Mouse (Mus musculus): ENCODE results near the gene Nme9. TPM values are rescaled to one million over a fixed set of nuclear protein-coding genes. Genes with fewer than 3 reads are reported as not detected.

Gene Nme9
- polyA plus RNA-seq, 1 experiment from 2014 or later: not detected

- 73% methylated on average over 9 of the region's 9 CpGs for WGBS
- Histone ChIP-seq H3K27ac (ENCODE audit: low read depth, low read length) (no peak overlapping the region), H3K27me3 (ENCODE audit: control insufficient read depth, insufficient read depth, low read length) (no peaks in the 10 kb centered on the region), H3K9ac (replicated peaks; ENCODE audit: low read depth, low read length) (no peak overlapping the region), H3K9me3 (ENCODE audit: control insufficient read depth, low read length) (no peaks in the 10 kb centered on the region), H3K4me3 (ENCODE audit: low read depth, low read length) (no peak overlapping the region), H3K36me3 (ENCODE audit: control insufficient read depth, insufficient read depth, low read length) (no peaks in the 10 kb centered on the region), H3K4me1 (ENCODE audit: control insufficient read depth, insufficient read depth, low read length) (no peaks in the 10 kb centered on the region), H3K4me2 (ENCODE audit: low read depth, low read length) (no peak overlapping the region)
- ATAC-seq (ENCODE audit: low read depth): no peak
Observed at GRCm38 (mm10) chr9:99423692-99424573, 27.3 kb upstream of the Nme9 start.

GRCm38 (mm10) chr9:99424574-99424863, 26.8 kb upstream of the Nme9 start:
- Histone ChIP-seq H3K27me3 (ENCODE audit: control insufficient read depth, insufficient read depth, low read length) (no peaks in the 10 kb centered on the region), H3K4me3 (ENCODE audit: low read depth, low read length) (no peak overlapping the region), H3K9ac (replicated peaks; ENCODE audit: low read depth, low read length) (no peak overlapping the region), H3K27ac (ENCODE audit: low read depth, low read length) (no peak overlapping the region), H3K36me3 (ENCODE audit: control insufficient read depth, insufficient read depth, low read length) (no peaks in the 10 kb centered on the region), H3K4me1 (ENCODE audit: control insufficient read depth, insufficient read depth, low read length) (no peaks in the 10 kb centered on the region), H3K4me2 (ENCODE audit: low read depth, low read length) (no peak overlapping the region), H3K9me3 (ENCODE audit: control insufficient read depth, low read length) (no peaks in the 10 kb centered on the region)
- 0 out of 2 replicates have a peak, but pooled peaks have one; percentile 26 for ATAC-seq (ENCODE audit: low read depth)
- WGBS: 77% methylated on average over 4 of the region's 4 CpGs

DNA sequence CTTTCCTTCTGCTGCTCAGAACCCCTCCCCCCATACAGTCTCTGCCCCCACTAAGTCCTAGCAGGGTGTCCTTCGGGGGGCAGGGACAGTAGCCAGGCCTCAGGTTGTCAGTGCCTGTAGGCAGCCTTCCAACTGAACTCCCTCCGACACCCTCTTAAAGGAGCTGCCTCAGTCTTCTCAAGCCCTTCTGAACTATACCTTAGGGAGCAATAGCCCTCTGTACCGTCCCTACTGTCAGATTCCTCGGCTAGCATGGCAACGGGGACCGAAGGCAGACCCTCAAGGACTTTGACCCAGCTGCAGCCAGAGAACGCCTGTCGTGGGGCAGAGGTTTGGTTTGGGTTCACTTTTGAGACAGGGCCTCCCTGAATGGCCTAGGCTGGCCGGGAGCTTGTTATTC, 26.0 kb upstream of the Nme9 start:
- Histone ChIP-seq H3K9ac (replicated peaks; ENCODE audit: low read depth, low read length) (no peak overlapping the region), H3K4me3 (ENCODE audit: low read depth, low read length) (no peak overlapping the region), H3K9me3 (ENCODE audit: control insufficient read depth, low read length) (no peaks in the 10 kb centered on the region), H3K4me2 (ENCODE audit: low read depth, low read length) (no peak overlapping the region), H3K4me1 (ENCODE audit: control insufficient read depth, insufficient read depth, low read length) (no peaks in the 10 kb centered on the region), H3K36me3 (ENCODE audit: control insufficient read depth, insufficient read depth, low read length) (no peaks in the 10 kb centered on the region), H3K27ac (ENCODE audit: low read depth, low read length) (no peak overlapping the region), H3K27me3 (ENCODE audit: control insufficient read depth, insufficient read depth, low read length) (no peaks in the 10 kb centered on the region)
- WGBS: 53% methylated on average over 9 of the region's 9 CpGs
- ATAC-seq (ENCODE audit: low read depth): no peak

GRCm38 (mm10) chr9:99428601-99429331, 22.5 kb upstream of the Nme9 start:
- H3K9me3 ChIP-seq (ENCODE audit: control insufficient read depth, low read length): no peaks in the 10 kb centered on the region
- peaks cover 8% of the 10 kb centered on the region; the same call in 1 of the 2 replicates for H3K4me1 ChIP-seq (ENCODE audit: control insufficient read depth, insufficient read depth, low read length)
- H3K27ac ChIP-seq (ENCODE audit: low read depth, low read length): no peak overlapping the region
- 80% methylated on average over 11 of the region's 11 CpGs for WGBS
- no peaks in the 10 kb centered on the region for H3K36me3 ChIP-seq (ENCODE audit: control insufficient read depth, insufficient read depth, low read length)
- H3K4me3 ChIP-seq (ENCODE audit: low read depth, low read length): no peak overlapping the region
- H3K9ac ChIP-seq (replicated peaks; ENCODE audit: low read depth, low read length): no peak overlapping the region
- H3K4me2 ChIP-seq (ENCODE audit: low read depth, low read length): no peak overlapping the region
- no peak for ATAC-seq (ENCODE audit: low read depth)
- no peaks in the 10 kb centered on the region for H3K27me3 ChIP-seq (ENCODE audit: control insufficient read depth, insufficient read depth, low read length)

GRCm38 (mm10) chr9:99429845-99430244, 21.4 kb upstream of the Nme9 start:
- H3K4me3 ChIP-seq (ENCODE audit: low read depth, low read length): no peak overlapping the region
- no peaks in the 10 kb centered on the region for H3K36me3 ChIP-seq (ENCODE audit: control insufficient read depth, insufficient read depth, low read length)
- WGBS: 84% methylated on average over 3 of the region's 3 CpGs
- no peak overlapping the region for H3K27ac ChIP-seq (ENCODE audit: low read depth, low read length)
- H3K9me3 ChIP-seq (ENCODE audit: control insufficient read depth, low read length): no peaks in the 10 kb centered on the region
- peaks cover 17% of the 10 kb centered on the region for H3K4me1 ChIP-seq (ENCODE audit: control insufficient read depth, insufficient read depth, low read length)
- H3K9ac ChIP-seq (replicated peaks; ENCODE audit: low read depth, low read length): no peak overlapping the region
- ATAC-seq (ENCODE audit: low read depth): no peak
- no peak overlapping the region for H3K4me2 ChIP-seq (ENCODE audit: low read depth, low read length)
- H3K27me3 ChIP-seq (ENCODE audit: control insufficient read depth, insufficient read depth, low read length): no peaks in the 10 kb centered on the region

- Histone ChIP-seq H3K9me3 (ENCODE audit: control insufficient read depth, low read length) (no peaks in the 10 kb centered on the region), H3K4me2 (ENCODE audit: low read depth, low read length) (no peak overlapping the region), H3K4me1 (ENCODE audit: control insufficient read depth, insufficient read depth, low read length) (peaks cover 22% of the 10 kb centered on the region), H3K27ac (ENCODE audit: low read depth, low read length) (no peak overlapping the region), H3K27me3 (ENCODE audit: control insufficient read depth, insufficient read depth, low read length) (no peaks in the 10 kb centered on the region), H3K36me3 (ENCODE audit: control insufficient read depth, insufficient read depth, low read length) (no peaks in the 10 kb centered on the region), H3K4me3 (ENCODE audit: low read depth, low read length) (no peak overlapping the region), H3K9ac (replicated peaks; ENCODE audit: low read depth, low read length) (no peak overlapping the region)
- no peak for ATAC-seq (ENCODE audit: low read depth)
- WGBS: 86% methylated on average over 6 of the region's 6 CpGs
Observed at GRCm38 (mm10) chr9:99430806-99431205, 20.5 kb upstream of the Nme9 start.

DNA sequence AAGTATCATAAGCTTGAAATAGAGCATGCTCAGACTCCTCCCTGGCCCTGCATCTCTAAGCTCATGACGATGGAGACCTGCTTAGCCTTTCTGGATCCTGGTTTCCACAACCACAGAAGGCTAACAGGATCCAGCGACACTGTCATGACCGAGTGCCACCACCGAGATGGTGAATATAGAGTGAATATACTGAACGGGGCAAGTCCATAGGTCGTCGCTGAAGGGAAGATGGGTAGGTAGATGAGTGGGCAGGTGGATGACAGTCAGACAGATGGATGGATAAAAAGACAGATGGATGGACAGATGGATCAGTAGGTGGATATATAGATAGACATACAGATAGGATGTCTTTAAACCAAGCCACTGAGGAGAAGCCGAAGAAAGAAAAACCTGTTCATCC, 19.9 kb upstream of the Nme9 start:
- Histone ChIP-seq H3K36me3 (ENCODE audit: control insufficient read depth, insufficient read depth, low read length) (no peaks in the 10 kb centered on the region), H3K27me3 (ENCODE audit: control insufficient read depth, insufficient read depth, low read length) (no peaks in the 10 kb centered on the region), H3K27ac (ENCODE audit: low read depth, low read length) (no peak overlapping the region), H3K4me2 (ENCODE audit: low read depth, low read length) (no peak overlapping the region), H3K4me1 (ENCODE audit: control insufficient read depth, insufficient read depth, low read length) (peaks cover 22% of the 10 kb centered on the region), H3K9ac (replicated peaks; ENCODE audit: low read depth, low read length) (no peak overlapping the region), H3K4me3 (ENCODE audit: low read depth, low read length) (no peak overlapping the region), H3K9me3 (ENCODE audit: control insufficient read depth, low read length) (no peaks in the 10 kb centered on the region)
- ATAC-seq (ENCODE audit: low read depth): no peak
- WGBS: 93% methylated on average over 8 of the region's 8 CpGs

GRCm38 (mm10) chr9:99431963-99432362, 19.3 kb upstream of the Nme9 start:
- WGBS: 73% methylated on average over 6 of the region's 6 CpGs
- no peak for ATAC-seq (ENCODE audit: low read depth)
- Histone ChIP-seq H3K9ac (replicated peaks; ENCODE audit: low read depth, low read length) (no peak overlapping the region), H3K4me1 (ENCODE audit: control insufficient read depth, insufficient read depth, low read length) (peaks cover 22% of the 10 kb centered on the region), H3K4me2 (ENCODE audit: low read depth, low read length) (no peak overlapping the region), H3K36me3 (ENCODE audit: control insufficient read depth, insufficient read depth, low read length) (no peaks in the 10 kb centered on the region), H3K27ac (ENCODE audit: low read depth, low read length) (no peak overlapping the region), H3K9me3 (ENCODE audit: control insufficient read depth, low read length) (no peaks in the 10 kb centered on the region), H3K4me3 (ENCODE audit: low read depth, low read length) (no peak overlapping the region), H3K27me3 (ENCODE audit: control insufficient read depth, insufficient read depth, low read length) (no peaks in the 10 kb centered on the region)

DNA sequence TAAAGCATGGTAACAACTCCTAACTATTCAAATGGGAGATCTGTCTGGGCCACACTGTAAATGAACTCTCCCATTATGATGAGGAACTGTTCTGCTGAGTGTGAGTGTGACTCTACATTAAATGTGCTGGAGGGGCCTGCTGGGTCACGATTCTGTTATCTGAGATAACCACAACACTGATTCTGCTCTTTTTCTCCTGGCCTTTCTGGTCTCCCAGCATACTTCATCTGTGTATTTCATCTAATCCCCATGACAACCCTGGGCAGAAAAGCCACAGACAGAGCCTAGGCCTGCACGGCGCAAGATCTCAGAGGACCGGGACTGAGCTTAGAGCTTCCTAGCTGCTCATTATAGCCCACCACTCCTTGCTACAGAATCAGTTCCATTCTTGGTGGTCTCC, 18.8 kb upstream of the Nme9 start:
- WGBS: 85% methylated on average over 4 of the region's 4 CpGs

More for the DNA sequence above, 18.8 kb upstream of the Nme9 start:
- Histone ChIP-seq H3K4me3 (ENCODE audit: low read depth, low read length) (no peak overlapping the region), H3K36me3 (ENCODE audit: control insufficient read depth, insufficient read depth, low read length) (no peaks in the 10 kb centered on the region), H3K4me1 (ENCODE audit: control insufficient read depth, insufficient read depth, low read length) (peaks cover 26% of the 10 kb centered on the region), H3K9me3 (ENCODE audit: control insufficient read depth, low read length) (no peaks in the 10 kb centered on the region), H3K27me3 (ENCODE audit: control insufficient read depth, insufficient read depth, low read length) (no peaks in the 10 kb centered on the region), H3K27ac (ENCODE audit: low read depth, low read length) (no peak overlapping the region), H3K9ac (replicated peaks; ENCODE audit: low read depth, low read length) (no peak overlapping the region), H3K4me2 (ENCODE audit: low read depth, low read length) (no peak overlapping the region)
- no peak for ATAC-seq (ENCODE audit: low read depth)
